Mouse (Mus musculus) kidney, adult 2 months (tissue): ENCODE data around the gene Cnih2.
A peak's percentile ranks its signal among the peaks of the same experiment; 100 is the strongest.

Experiments used
- CTCF ChIP-seq: fragments of 200-500 bp; conservative IDR thresholded peaks from 2 replicates; pipeline ENCODE4 v1.5.1; 2011; ENCODE audit warnings: low read depth, mild to moderate bottlenecking, control low read depth, low read length, moderate library complexity, mixed read lengths; ENCODE audit not compliant: insufficient read depth, insufficient read length
- POLR2A ChIP-seq: fragments of 200-500 bp; IDR thresholded peaks from one replicate; pipeline ENCODE4 v1.6.1; 2011; ENCODE audit warnings: low read depth, low read length, control low read depth

DNA sequence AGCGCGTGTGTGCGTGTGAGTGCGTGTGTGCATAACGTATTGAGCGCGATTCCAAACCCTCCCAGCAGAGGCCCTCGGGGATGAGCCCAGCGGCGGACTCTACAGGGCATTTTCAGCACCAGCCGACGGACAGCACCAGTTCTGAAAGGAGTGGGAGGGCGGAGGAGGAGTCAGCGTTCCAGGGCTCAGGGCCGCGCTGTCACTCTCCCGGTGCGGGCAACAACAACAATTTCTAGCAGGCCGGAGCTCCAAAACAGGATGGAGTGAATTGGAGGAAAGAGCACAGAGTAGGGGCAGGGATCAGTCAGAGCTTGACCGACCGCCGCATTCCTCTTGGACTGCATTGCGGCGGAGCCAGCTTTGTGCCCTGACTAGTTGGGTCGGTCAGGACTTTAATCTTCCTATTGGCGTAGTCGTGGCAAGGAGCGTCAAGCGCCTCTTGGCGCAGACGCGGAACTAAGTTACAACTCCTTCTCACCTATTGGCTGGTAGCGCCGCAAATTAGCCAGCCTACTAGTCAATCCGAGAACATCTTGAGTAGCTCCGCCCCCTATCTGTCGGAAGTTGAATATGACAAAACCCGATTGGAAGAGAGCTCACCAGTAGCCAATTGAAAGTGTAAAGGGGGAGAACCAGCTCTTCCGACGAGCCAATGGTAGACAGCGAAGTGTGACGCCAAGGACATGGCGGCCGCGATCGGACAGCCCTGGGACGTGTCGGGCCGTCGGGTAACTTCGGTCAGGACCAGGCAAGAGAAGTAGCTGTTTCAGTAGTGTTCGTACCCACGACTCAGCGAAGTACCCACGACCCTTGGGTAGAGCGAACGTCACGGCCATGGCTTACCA lies 10.2 kb downstream of the Cnih2 start, which contains the start of gene Yif1a:
- TF ChIP-seq CTCF (peak; percentile 57), POLR2A (peak; percentile 78)
